Mouse (Mus musculus) heart, postnatal 36 days (tissue): ENCODE results near the gene Gm4846. TPM values are rescaled to one million over a fixed set of nuclear protein-coding genes. Genes with fewer than 3 reads are reported as not detected.
"Not testable (repeated sequence)": the region's sequence is repeated elsewhere in the genome, so short reads cannot be mapped to it uniquely, and the experiment has no call there.

ENCODE experiments used
- DNase-seq, 2 experiments: peaks; one replicate each; pipeline ENCODE4 v3.0.0; 2021 to 2022
- intact Hi-C: fragments of 180-260 bp; cut with DNase I; formaldehyde crosslinking; loops from one replicate; pipeline ENCODE4 v1.15.1; 2025
- total RNA-seq, 2 experiments: library from RNA; stranded (reverse); gene quantifications; 2 replicates each; pipeline ENCODE4 v1.2.3; 2021

The Gm4846 gene
- not detected for total RNA-seq

- not testable (repeated sequence) for DNase-seq
- intact Hi-C loops, result loop anchor here (1.0 kb wide), 1 partner anchor 142 kb away; no protein-coding TSS in a partner anchor
Measured at GRCm38 (mm10) chr1:166497488-166497887, at the start of gene Gm4846. Gm4846 (minus strand) TSS chr1:166497588.

GRCm38 (mm10) chr1:166531521-166531920 is 34.1 kb upstream of the Gm4846 start:
- intact Hi-C loops, DNase-seq: not testable (repeated sequence)

GRCm38 (mm10) chr1:166524709-166525108 is 27.3 kb upstream of the Gm4846 start:
- intact Hi-C loops, DNase-seq: not testable (repeated sequence)

GRCm38 (mm10) chr1:166519626-166520025 is 22.2 kb upstream of the Gm4846 start:
- intact Hi-C loops, DNase-seq: not testable (repeated sequence)

GRCm38 (mm10) chr1:166516556-166516955 is 19.2 kb upstream of the Gm4846 start:
- intact Hi-C loops, result no loop called here
- no peak for DNase-seq

- intact Hi-C loops, DNase-seq: not testable (repeated sequence)
Measured at GRCm38 (mm10) chr1:166504206-166504605, 6.8 kb upstream of the Gm4846 start.

- intact Hi-C loops, result no loop called here
- DNase-seq, result no peak
Measured at GRCm38 (mm10) chr1:166479503-166479902, 17.9 kb downstream of the Gm4846 start.

- DNase-seq, result no peak
- intact Hi-C loops, result no loop called here
Measured at GRCm38 (mm10) chr1:166467172-166467571, 30.2 kb downstream of the Gm4846 start.

- DNase-seq, result no peak
- intact Hi-C loops, result no loop called here
Measured at GRCm38 (mm10) chr1:166462544-166462943, 34.8 kb downstream of the Gm4846 start.

- DNase-seq, result no peak
- intact Hi-C loops, result no loop called here
Measured at GRCm38 (mm10) chr1:166441992-166442391, 55.4 kb downstream of the Gm4846 start.

- intact Hi-C loops, result no loop called here
- DNase-seq, result no peak
Measured at GRCm38 (mm10) chr1:166439426-166439825, 58.0 kb downstream of the Gm4846 start.

Other genes starting within 250 kb of the Gm4846 start
- 1 to 10 TPM; 2.5 to 4.5 TPM for gene Ildr2, start 243.4 kb downstream of the Gm4846 start, total RNA-seq
- 1 to 10 TPM; 7.6 to 9.3 TPM for gene Tada1, start 118.5 kb downstream of the Gm4846 start, total RNA-seq
- gene Pogk, start 87.7 kb downstream of the Gm4846 start, total RNA-seq, result 10 to 100 TPM; 10.6 to 11.6 TPM
- gene Gm4847, start 150.1 kb upstream of the Gm4846 start, total RNA-seq, result not detected
- not detected for gene Fmo9, start 184.3 kb upstream of the Gm4846 start, total RNA-seq